Mouse (Mus musculus) liver, adult 2 months (tissue): ENCODE data around the gene Serf2.

Experiments used
- CTCF ChIP-seq: fragments of 200-500 bp; IDR thresholded peaks from 2 replicates; pipeline ENCODE4 v1.5.1; 2011; ENCODE audit warnings: low read depth, low read length, control low read depth
- POLR2A ChIP-seq: fragments of 200-500 bp; IDR thresholded peaks from 2 replicates; pipeline ENCODE4 v1.6.1; 2011; ENCODE audit warnings: low read length, control low read depth; ENCODE audit not compliant: insufficient read depth; ENCODE audit errors: extremely low read depth

DNA sequence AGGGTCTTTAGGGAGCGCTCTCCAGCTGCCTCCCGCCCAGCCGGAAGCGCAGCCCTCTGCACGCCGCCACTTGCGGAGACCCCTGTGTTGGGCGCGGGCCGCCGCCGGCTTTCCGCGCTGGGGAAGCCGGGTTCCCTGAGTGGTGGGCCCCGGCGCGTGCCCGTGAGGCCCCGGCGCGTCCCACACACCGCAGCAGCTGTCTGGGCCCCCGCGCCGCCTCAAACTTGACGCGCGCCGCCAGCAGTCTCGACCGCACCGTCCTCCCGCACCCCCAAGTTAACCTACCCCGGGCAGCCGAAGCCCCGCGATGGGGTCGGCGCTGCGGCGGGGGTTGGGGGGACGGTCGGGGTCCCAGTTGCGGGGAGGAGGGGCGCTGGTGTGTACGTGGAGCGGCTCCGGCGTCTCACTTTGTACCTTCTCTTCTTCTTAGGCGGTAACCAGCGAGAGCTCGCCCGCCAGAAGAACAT, 583 bp downstream of the Serf2 start:
- TF ChIP-seq CTCF, result no peak
- TF ChIP-seq POLR2A, result no peak
